Mouse (Mus musculus) C2C12 (cell line): Measurements from ENCODE around the gene Rab5c.

Experiments
- CEBPB ChIP-seq: IDR thresholded peaks from one replicate; pipeline ENCODE4 v1.6.1; 2011; ENCODE audit warnings: low read depth, mild to moderate bottlenecking, control low read depth, moderate library complexity
- CTCF ChIP-seq: IDR thresholded peaks from one replicate; pipeline ENCODE4 v1.5.1; 2011; ENCODE audit not compliant: control insufficient read depth, insufficient read depth, insufficient read length
- MAX ChIP-seq: IDR thresholded peaks from one replicate; pipeline ENCODE4 v1.6.1; 2011; ENCODE audit warnings: mild to moderate bottlenecking, control low read depth
- MYOD1 ChIP-seq: IDR thresholded peaks from one replicate; pipeline ENCODE4 v1.6.1; 2011; ENCODE audit warnings: low read depth; ENCODE audit not compliant: control insufficient read depth, insufficient read length
- USF1 ChIP-seq: IDR thresholded peaks from one replicate; pipeline ENCODE4 v1.6.1; 2011; ENCODE audit warnings: low read depth, mild to moderate bottlenecking, control low read depth, moderate library complexity

GRCm38 (mm10) chr11:100681826-100682225, 56.2 kb downstream of the Rab5c start:
- TF ChIP-seq CEBPB (no peak), MAX (no peak), CTCF (no peak), USF1 (no peak), MYOD1 (no peak)
